In the genomic region with DNA sequence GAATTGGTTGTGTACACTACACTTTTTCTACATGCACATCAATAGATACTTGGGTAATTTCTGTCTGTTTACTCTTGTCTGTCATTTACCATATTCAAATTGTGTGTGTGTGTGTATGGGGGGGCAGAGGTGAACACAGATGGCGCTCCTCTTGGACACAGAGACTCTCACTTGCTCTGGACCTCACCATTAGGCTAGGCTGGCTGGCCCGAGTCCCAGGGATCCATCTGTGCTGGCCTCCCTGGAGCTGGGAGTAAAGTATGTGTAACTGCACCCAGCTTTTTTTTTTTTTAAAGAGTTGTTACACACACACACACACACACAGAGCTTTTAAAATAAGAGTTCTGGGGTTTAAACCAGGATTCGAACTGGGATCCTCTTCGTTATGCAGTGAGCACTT, we compare ENCODE assay signal across 28 mouse cellular contexts.
DNase-seq lines count a peak whose midpoint lies in the region; ATAC-seq lines count a peak whose summit lies in the region.
"Had no signal": no experiment of that assay in that cellular context is flagged by ENCODE, and none has a peak within 500 bp of the region (broad histone marks: within the 10 kb centered on the region; RNA-seq: fewer than 3 reads in every experiment).

No protein-coding gene starts in this region.

- H3K9me3 ChIP-seq in hindbrain, embryonic 14.5 days (ENCODE audit: control insufficient read depth, low read length): no peaks in the 10 kb centered on the region
- H3K9me3 ChIP-seq in hindbrain, embryonic 16.5 days (ENCODE audit: control insufficient read depth, low read length): no peaks in the 10 kb centered on the region
- H3K9me3 ChIP-seq: embryonic facial prominence, embryonic 13.5 days; forebrain, embryonic 10.5 days; heart, embryonic 12.5 days; limb, embryonic 13.5 days; midbrain, embryonic 12.5 days; neural tube, embryonic 12.5 days had no signal

- WGBS in hindbrain, embryonic 14.5 days: 86% methylated on average over 4 of the region's 4 CpGs
- WGBS in hindbrain, embryonic 16.5 days: 68% methylated on average over 4 of the region's 4 CpGs

- peak; percentile 74 to 87 for DNase-seq in cerebellum, postnatal 10 days
- DNase-seq in cerebellum, adult 11 months: no peak
- peak; percentile 45 for DNase-seq in gastrocnemius, postnatal 10 days
- no peak for DNase-seq in gastrocnemius, adult 8-10 months (ENCODE audit: low spot score in 2 of 2)
- DNase-seq in hindbrain, embryonic 14.5 days (ENCODE audit: low spot score): no peak
- peak; percentile 16 for DNase-seq in brain, adult 2 months (ENCODE audit: low read depth, low spot score)
- DNase-seq in embryo, embryonic 10 days (ENCODE audit: low spot score): no peak
- DNase-seq: adrenal gland, postnatal 14 days; cerebellum, adult 8-10 months; heart, postnatal 4 days; kidney, adult 9 months; kidney, postnatal 10 days; lung, postnatal 4 days; thymus, adult 2 months; thymus, postnatal 36 days had no signal

- H3K27ac ChIP-seq in hindbrain, embryonic 14.5 days: 0 out of 2 replicates have a peak overlapping the region, but pooled peaks have one; percentile 16
- no peak overlapping the region for H3K27ac ChIP-seq in hindbrain, embryonic 16.5 days (ENCODE audit: low read depth, low read length)
- H3K27ac ChIP-seq: embryonic facial prominence, embryonic 13.5 days; forebrain, embryonic 10.5 days; left cerebral cortex, adult 2 months; limb, embryonic 13.5 days; midbrain, embryonic 12.5 days; neural tube, embryonic 12.5 days had no signal

- no peak overlapping the region for H3K4me3 ChIP-seq in hindbrain, embryonic 14.5 days (replicated peaks; ENCODE audit: low read length)
- H3K4me3 ChIP-seq in hindbrain, embryonic 16.5 days (ENCODE audit: low read length): no peak overlapping the region
- H3K4me3 ChIP-seq: embryonic facial prominence, embryonic 13.5 days; forebrain, embryonic 10.5 days; heart, embryonic 12.5 days; left cerebral cortex, adult 2 months; limb, embryonic 13.5 days; megakaryocyte, embryonic 14.5 days; midbrain, embryonic 12.5 days; myocyte; neural tube, embryonic 12.5 days had no signal

- H3K4me1 ChIP-seq in hindbrain, embryonic 14.5 days (replicated peaks; ENCODE audit: control insufficient read depth, insufficient read depth, low read length): peaks cover 27% of the 10 kb centered on the region
- peaks cover 18% of the 10 kb centered on the region for H3K4me1 ChIP-seq in hindbrain, embryonic 16.5 days (ENCODE audit: control insufficient read depth, insufficient read depth, low read depth, low read length)

- no peak for ATAC-seq in hindbrain, embryonic 14.5 days (ENCODE audit: low FRiP score)
- no peak for ATAC-seq in hindbrain, embryonic 16.5 days
- ATAC-seq: intestine, postnatal 0 days had no signal

- H3K27me3 ChIP-seq in hindbrain, embryonic 14.5 days (ENCODE audit: control insufficient read depth, insufficient read depth, low read length): no peaks in the 10 kb centered on the region
- H3K27me3 ChIP-seq in hindbrain, embryonic 16.5 days (replicated peaks; ENCODE audit: control insufficient read depth, insufficient read depth, low read length): no peaks in the 10 kb centered on the region
- H3K27me3 ChIP-seq: CH12.LX; embryonic facial prominence, embryonic 13.5 days; heart, embryonic 12.5 days; limb, embryonic 13.5 days; megakaryocyte, embryonic 14.5 days; midbrain, embryonic 12.5 days; neural tube, embryonic 12.5 days had no signal

- H3K36me3 ChIP-seq in hindbrain, embryonic 14.5 days (replicated peaks; ENCODE audit: control insufficient read depth, insufficient read depth): no peaks in the 10 kb centered on the region
- no peaks in the 10 kb centered on the region for H3K36me3 ChIP-seq in hindbrain, embryonic 16.5 days (ENCODE audit: control insufficient read depth, insufficient read depth, low read length)
- H3K36me3 ChIP-seq: embryonic facial prominence, embryonic 13.5 days; forebrain, embryonic 10.5 days; heart, embryonic 12.5 days; limb, embryonic 13.5 days; midbrain, embryonic 12.5 days; neural tube, embryonic 12.5 days had no signal

- H3K4me2 ChIP-seq in hindbrain, embryonic 14.5 days (replicated peaks): no peak overlapping the region
- H3K4me2 ChIP-seq in hindbrain, embryonic 16.5 days (ENCODE audit: low read length): no peak overlapping the region
- H3K4me2 ChIP-seq: embryonic facial prominence, embryonic 13.5 days; heart, embryonic 12.5 days; limb, embryonic 13.5 days; liver, embryonic 11.5 days; midbrain, embryonic 12.5 days; neural tube, embryonic 12.5 days had no signal

- no peak overlapping the region for H3K9ac ChIP-seq in hindbrain, embryonic 14.5 days
- H3K9ac ChIP-seq in hindbrain, embryonic 16.5 days (ENCODE audit: low read depth, low read length): no peak overlapping the region
- H3K9ac ChIP-seq: embryonic facial prominence, embryonic 13.5 days; heart, embryonic 12.5 days; limb, embryonic 13.5 days; midbrain, embryonic 12.5 days; neural tube, embryonic 12.5 days had no signal

Comparison
In these comparisons a context has a peak if more than half of its experiments do, and no peak if none do; other contexts are left out.
1. DNase-seq: peak in cerebellum, postnatal 10 days (2 of 2), gastrocnemius, postnatal 10 days (single experiment) and brain, adult 2 months (single experiment); none in cerebellum, adult 11 months (single experiment), gastrocnemius, adult 8-10 months (0 of 2), hindbrain, embryonic 14.5 days (single experiment) and embryo, embryonic 10 days (single experiment).